Mouse (Mus musculus) cerebellum, adult 11 months (tissue): ENCODE measurements around the gene Ldlr.
"Not testable (repeated sequence)": the region's sequence is repeated elsewhere in the genome, so short reads cannot be mapped to it uniquely, and the experiment has no call there.

Experiments used
- DNase-seq: peaks from one replicate; pipeline ENCODE4 v3.0.0; 2022

The Ldlr gene

DNA sequence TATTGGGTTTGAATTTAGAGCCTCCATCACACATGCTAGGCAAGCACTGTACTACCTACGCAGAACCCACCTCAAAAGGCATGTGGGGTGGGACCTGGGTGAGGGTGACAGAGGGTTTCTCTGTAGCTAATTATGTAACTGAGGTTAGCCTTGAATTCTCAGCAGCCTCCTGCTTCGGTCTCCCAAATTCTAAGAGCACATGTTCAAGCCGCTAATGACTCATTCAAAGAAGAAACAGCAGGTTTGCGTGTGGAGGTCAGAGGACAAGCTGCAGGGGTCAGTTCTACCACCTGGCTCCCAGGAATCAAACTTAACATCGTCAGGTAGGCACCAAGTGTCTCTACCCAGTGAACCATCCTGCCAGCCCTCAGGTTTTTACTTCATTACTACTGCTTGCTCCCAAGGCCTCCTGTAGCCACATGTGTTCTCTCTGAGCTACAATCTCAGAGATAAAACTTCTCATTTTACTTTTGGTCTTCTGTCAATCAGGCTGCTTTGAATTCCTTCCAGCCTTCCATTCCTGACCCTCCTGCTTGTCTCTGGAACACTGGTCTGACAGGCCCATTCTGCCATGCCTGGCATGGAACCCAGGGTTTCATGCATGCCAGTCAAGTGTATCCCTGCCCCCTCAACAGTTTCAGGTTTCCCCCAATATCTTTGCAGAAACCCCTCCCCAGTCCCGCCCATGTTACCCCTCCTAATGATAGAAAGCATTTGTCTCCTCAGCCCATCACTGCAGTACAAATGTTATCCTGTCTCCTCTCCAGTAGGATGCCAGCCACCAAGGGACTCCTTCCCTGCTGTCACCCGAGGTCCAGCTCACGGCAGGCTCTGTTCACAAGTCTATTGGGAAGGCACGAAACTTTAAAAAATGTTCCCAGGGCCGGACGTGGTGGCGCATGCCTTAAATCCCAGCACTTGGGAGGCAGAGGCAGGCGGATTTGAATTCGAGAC is 35.6 kb downstream of the Ldlr start:
- DNase-seq: no peak

DNA sequence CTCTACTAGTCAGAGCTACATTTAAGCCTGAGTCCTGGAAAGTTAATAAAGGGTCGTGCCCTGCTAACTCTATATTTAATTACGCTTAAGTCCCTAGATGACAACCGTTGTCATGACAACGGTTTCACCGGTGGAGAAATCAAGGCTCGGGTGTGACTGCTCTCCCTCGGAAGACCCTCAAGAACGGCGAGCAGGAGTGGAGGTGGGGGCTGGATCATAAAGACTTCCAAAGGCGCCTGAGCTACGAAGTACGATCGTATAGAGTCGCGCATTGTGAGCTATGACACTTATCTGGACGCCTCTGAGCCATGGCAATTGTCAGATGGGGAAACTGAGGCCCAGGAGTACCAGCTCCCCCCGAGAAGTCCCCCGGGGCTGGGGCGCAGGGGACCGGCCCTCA is 36.4 kb downstream of the Ldlr start:
- DNase-seq: no peak

DNA sequence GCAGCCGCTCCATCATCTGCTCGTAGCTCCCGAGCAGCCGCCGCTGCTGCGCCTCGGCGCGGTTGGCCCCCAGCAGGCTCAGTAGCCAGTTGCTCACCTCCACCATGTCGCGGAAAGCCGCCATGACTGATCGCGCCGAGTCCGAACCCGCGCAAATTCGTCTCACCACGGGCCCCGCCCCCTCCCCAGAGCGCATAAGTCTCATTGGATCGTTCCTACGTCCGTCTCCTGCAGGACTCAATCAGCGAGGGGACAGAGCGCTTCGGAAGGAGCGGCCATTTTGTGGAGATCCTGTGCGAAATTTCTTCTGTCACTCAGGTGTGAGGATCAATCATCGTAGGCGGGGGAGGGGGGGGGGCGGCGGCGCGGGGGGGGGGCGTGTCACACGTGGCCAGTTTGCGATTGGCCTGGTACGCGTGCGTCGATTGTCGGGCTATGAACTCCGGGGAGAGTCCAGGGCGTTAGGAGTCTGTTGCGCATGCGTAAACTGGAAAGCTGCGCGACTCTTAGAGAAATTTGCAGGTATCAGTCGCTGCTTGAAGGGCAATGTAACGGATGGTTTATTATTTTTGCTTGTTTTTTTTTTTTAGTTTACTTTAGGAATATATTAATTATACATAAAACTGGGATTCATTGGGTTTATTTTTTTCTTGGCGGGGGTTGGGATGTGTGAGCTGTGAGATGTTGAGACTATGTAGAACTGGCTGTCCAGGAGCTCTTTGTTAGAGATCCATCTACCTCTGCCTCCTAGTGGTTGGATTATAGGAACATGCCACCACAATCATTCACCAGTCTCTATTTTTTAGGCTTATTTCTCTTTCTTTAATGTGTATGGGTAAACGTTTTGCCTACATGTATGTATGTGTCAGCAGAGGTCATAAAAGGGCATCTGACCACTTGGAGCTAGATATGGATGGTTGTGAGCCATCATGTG is 37.1 kb downstream of the Ldlr start, which contains the start of gene Spc24:
TSS of gene Spc24 (minus strand) at position 149 of the 934 bp plus-strand sequence.
- peak; percentile 95 for DNase-seq

DNA sequence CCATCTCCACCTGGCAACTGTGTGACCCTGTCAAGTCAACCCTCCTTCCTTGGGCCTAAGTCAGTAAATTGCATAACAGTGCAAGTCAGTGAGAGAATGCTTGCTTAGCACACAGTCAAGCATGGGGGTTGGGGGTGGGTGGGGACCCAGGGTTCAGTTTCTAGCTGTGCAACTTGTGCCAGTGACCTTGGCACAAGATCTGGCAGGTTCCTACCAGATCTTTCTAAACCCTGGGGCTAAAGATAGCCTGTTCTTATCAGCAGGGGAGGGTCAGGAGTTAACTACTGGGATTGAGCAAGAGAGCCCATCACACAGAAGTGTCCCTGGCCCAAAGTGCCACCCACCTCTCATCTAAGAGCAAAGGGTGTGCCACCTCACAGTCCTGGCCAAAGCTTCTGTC is 38.9 kb downstream of the Ldlr start:
- DNase-seq: no peak

DNA sequence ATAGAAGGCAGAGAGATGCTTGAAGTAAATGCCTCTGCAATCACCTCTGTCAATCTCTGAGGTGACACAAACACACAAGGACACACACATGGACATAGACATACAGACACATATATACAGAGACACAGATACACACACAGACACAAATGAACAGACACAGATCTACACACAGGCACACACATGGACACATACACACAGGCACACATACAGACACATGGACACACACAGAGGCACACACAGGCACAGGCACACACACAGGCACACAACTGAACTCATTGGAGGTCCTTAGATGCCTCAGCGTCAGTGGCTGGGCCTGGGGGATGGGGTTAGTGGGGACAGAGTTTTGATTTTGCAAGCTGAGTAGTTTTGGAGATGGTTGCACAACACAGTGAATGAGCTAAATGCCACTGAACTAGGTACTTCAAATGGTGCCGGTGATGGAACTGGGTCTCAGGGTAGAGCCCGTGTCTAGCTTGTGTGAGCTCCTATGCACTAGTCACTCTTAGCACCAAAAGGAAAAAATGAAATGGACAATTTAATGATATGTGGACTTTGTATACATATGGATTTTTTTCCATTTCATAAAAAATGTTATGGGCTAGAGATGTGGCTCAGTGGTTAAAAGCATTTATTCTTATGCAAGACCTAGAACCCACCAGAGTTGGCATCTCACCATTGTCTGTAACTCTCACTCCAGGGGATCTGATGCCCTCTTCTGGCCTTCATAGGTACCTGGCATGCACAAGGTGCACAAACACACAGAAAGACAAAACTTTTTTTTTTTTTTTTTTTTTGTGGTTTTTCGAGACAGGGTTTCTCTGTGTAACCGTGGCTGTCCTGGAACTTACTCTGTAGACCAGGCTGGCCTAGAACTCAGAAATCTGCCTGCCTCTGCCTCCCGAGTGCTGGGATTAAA is 41.1 kb downstream of the Ldlr start:
- DNase-seq: no peak

DNA sequence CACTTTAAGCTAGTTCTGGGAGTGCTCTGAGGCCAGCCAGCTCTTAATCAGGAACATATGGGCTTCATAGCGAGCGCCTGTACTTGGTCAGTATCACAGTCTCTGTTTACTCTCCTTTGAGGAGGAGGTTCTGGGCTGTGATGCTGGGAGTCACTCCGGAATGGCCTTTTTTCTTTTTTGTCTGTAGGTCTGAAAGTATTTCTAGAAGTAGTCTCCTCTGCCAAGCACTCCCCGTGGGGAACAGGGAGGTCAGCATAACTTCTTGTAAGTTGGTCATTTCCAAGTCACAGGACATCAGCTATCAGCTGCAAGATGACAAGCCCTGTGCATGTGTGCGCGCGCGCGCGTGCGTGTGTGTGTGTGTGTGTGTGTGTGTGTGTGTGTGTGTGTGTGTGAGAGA is 44.6 kb downstream of the Ldlr start:
- peak; percentile 72 for DNase-seq

DNA sequence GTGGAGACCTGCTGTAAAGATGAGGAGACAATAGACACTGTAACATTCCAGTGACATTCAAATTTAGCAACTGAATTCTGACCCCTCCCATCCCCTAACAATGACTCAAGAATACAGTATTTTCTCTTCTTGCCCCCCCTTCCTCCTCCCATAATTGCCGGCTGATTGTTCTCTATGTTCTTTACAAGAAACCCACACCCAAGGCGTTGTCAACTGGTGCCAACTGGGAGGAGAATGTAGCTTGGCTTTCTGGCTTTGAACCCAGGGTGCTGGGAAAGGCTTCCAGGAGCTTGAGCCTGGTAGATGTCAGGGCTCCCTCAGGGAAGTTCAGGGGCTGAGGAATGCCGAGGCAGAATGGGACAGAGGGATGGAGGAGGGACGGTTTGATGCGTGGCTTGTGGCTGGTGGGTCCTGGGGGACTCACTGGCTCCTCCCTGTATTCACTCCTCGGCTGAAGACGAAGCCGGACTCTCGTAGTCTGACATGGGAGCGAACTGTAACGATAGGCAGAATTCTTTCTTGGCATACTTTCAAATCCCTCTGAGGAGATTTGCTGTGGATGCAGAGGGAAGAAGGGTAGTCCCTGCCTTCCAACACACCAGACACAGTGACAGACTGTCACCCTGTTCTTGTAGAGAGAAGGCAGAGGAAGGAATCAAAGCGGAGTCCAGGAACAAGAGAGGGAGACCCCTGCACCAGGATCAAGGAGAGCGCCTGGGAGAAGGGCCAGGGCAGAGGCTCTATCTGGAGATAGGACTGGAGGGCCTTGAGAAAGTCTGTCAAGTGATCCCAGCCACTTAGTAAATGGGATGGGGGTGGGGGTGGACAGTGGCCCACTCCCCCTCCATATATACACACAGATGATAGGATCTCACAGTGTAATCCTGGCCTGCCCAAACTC is 45.5 kb downstream of the Ldlr start:
- peak; percentile 63 for DNase-seq

DNA sequence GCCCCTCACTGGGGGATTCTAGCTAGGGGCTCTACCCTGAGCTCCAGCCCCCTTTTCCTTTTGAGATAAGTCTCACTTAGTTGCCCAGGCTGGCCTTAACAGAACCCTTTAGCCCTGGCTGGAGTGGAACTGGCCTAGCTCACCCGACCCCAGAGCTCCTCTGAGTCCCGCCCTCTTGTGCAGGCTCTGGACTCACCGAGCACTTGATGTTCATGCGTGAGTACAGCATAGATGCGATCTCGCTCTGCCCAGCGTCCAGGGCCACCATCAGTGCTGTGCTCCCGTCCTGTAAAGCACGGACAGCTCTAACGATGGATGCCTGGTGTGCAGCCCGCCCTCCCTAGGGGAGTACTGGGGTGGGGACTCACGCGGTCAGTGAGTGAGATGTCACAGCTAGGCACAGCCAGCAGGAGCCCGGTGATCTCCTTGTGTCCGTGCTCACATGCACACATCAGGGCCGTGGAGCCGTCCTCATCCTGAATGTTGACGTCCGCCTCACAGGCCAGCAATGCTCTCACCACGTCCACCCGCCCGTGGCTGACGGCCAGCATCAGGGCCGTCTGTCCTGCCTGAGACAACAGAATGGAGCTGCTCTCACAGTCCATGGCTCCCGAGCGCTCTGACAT is 46.4 kb downstream of the Ldlr start:
- no peak for DNase-seq

DNA sequence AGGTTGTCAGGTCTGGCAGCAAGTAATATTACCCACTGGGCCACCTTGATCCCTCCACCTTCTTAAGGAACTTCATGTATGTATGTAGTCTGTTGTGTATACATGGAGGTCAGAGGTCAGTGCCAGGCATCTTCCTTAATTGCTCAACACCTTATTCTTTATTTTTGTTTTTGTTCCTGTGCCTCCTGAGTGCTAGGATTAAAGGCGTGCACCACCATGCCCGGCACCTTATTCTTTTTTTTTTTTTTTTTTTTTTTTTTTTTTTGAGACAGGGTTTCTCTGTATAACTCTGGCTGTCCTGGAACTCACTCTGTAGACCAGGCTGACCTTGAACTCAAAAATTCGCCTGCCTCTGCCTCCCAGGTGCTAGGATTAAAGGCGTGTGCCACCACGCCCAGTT is 50.1 kb downstream of the Ldlr start:
- not testable (repeated sequence) for DNase-seq

DNA sequence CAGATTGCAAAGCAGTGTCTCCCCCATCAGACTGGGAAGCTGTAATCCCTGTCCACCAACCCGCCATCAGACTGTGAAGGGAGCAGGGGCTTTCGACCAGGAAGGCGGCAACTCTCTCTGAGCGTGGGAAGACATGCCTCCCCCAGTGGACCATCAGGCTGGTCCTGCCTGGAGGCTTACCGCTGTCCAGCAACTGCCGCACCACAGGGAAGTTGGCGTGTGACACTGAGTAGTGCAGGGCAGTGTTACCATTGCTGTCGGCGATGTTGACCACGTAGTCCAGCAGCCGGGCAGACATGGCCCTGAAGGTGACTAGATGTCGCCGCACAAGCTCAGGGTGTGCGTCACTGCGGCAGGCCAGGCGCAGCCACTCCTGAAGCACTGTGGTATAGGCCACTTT is 51.1 kb downstream of the Ldlr start:
- no peak for DNase-seq

DNA sequence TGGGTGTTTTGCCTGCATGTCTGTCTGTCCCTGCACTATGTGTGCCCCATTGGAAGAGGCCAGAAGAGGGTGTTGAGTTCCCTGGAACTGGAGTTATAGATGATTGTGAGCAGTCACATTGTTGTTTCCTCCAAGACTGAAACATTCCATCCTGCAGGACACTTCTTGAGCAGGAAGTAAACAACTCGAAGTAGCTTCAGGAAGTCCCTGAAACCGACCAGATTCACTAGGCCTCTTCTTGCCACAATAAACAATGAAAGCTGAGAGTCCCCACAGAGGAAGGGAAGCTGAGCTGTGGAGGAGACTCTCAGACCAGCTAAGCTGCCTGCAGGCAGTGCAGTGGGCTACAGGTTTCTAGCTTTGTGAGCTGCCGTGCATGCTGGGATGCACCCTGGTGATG is 54.4 kb downstream of the Ldlr start:
- DNase-seq: no peak

DNA sequence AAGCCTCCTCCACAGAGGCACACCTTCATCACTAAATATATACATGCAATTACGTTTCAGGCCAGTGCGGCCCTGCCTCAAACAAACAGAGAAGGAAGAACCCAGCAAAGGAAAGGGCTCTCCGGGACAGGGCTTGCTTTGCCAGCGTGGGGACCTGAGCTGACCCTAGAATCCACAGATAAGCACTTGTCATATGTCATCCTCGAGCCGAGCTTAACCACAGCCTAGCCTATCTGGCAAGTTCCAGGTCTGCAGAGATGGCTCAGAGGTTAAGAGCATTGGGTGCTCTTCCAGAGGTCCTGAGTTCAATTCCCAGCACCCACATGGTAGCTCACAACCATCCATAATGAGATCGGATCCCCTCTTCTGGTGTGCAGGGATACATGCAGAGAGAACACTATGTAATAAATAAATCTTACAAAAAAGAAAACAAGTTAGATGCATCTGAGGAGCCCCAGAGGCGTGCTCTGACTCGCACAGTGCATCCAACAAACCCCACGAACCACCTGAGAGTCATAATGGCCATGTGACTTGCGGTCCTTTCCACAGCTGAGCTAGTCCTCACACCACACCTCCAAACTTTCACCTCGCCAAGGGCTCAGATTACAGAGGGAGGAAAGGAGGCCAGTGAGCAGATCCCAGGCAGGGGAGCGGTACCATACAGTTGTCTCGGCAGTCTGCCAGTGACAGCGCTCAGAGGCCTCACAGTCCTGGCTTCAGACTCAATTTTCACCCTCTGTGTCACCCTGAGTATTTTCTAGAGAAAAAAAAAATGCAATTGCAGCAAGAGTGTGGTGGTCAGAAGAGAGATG is 58.6 kb downstream of the Ldlr start:
- no peak for DNase-seq

DNA sequence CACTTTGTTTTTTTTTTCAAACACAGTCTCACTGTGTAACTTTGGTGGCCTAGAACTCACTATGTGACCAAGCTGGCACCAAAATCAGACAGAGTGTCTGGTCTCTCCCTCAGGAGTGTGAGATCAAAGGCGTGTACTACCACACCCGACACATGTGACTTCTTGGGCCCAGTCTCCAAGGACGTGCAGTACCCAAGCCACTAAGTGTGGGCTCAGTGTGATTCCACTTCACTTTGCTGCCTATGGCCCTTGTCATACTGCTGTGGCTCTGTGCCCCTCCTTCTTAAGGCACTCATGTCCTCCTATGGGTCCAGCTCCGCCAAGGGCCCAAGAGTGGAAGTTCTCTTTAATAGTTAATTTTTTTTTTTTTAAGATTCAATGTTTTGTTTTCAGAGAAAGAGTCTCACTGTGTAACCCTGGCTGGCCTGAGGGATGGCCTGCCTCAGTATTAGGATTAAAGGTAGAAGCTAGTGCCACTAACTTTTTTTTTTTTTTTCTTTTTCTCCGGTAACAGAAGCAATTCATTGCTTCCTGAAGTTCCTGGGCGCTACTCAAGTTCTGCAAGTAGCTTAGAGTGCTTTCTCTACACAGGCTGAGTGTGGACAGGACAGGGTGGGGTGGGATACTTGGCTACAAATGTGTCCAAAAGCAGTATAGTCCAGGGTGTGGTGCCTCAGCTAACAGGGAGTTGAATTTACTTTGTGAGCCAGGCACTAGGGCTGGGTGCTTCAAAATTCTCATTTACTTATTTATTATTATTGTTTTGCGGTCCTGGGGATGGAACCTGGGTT is 61.4 kb downstream of the Ldlr start:
- no peak for DNase-seq

DNA sequence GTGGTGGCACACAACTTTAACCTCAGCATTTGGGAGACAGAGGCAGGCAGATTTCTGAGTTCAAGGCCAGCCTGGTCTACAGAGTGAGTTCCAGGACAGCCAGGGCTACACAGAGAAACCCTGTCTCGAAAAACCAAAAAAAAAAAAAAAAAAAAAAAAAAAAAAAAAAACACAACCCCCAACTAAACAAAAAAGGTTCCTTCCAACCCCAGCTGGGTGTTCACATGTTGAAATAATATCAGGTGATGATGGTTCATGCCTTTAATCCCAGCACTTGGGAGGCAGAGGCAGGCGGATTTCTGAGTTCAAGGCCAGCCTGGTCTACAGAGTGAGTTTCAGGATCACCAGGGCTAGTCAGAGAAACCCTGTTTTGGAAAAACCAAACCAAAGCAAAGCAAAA is 63.0 kb downstream of the Ldlr start:
- not testable (repeated sequence) for DNase-seq

DNA sequence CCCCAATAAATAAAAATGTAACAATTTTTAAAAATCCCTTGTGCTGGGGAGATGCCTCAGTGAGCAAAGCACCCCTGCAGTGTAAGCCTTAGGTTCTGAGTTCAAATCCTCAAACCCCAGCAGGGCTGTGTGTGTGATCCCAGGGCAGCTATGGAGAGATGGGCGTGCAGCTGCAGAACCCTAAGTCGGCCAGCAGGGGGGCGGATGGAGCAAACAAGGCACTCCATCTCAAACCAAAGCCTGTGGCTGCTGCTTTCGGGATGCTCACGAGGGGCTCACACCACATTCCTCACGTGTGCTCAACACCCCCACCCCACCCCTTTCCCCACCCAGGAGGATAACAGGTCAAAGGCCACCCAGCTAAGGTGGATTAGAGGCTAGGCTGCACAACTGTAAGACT is 63.6 kb downstream of the Ldlr start:
- DNase-seq: peak; percentile 55

DNA sequence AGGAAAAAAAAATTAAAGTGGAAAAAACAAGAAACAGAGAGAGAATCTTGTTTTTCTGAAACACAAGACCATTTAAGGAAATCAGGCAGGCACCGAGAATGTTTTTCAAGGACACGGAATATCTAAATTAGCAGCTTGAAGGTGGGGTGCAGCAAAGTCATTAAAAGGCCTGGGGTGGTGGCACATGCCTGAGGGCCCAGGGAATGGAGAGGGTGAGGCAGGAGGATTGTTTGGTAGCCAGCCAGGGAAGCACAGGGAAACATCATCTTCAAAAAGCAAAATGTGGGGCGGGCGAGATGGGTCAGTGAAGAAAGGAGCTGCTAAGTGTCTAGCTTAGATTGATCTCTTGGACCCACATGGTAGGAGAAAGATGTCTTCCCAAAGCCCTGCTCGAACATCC is 64.4 kb downstream of the Ldlr start:
- DNase-seq: no peak

DNA sequence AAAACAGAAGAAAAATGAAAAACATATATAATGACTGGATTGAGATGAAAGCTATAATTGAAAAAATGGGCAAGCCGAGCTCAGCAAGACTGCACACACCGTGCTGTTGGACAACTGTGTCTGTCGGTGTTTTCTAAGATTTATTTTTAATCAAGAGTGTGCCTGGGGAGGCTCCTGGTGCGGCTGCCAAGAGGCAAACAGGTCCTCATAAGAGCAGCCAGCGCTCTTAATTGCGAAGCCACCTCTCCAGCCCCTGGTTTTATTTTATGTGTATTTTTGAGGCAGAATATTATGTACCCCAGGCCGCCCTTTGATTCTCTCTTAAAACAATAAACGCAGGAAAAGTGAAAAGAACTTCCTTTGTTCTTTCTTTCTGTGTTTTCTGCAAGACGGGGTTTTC is 65.0 kb downstream of the Ldlr start:
- DNase-seq: no peak

DNA sequence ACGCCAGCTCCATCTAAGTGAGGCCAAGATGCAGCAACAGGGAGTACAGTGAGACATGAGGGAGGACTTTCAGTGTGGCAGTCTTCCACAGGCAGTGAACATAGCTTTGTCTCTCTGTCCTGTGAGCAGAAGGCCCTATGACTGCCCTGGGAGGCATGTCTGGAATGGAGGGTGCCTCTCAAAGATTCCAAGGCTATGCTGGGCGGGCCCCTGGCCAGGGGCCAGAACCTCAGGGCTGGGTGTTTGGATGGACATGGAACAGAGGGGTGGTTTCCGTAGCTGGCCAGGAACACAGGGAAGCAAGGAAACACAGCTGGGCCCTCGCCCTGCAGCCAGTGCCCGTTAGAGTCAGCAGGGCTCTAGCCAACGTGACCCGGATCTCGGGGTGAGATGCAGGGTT is 68.6 kb downstream of the Ldlr start:
- DNase-seq: no peak

DNA sequence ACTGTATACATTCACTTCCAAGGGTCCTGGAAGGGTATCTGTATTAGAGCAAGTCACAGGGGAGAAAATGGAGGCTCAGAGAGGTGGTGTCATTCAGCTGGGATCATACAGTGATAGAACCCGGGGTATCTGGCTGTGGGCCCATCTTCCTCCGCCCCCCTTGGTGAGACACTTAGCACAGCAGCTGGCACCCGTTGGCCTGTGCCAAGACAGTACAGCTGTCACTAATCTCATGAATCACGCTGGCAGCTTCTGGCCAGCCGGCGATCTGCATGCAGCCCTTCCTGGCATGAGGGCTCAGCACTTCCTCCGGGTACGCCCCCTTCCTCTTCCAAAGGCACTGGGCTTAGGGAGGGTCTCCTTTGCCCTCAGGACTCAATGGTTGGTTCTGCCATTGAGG is 69.4 kb downstream of the Ldlr start:
- peak; percentile 47 for DNase-seq
